Mouse (Mus musculus) embryo, embryonic 10 days (tissue): ENCODE measurements around the gene Gm45711.
A peak's percentile ranks its signal among the peaks of the same experiment; 100 is the strongest.
"Not testable (repeated sequence)": the region's sequence is repeated elsewhere in the genome, so short reads cannot be mapped to it uniquely, and the experiment has no call there.

Source experiments
- DNase-seq: peaks from one replicate; pipeline ENCODE4 v3.0.0-alpha.2; 2015; ENCODE audit warnings: low spot score

The Gm45711 gene

DNA sequence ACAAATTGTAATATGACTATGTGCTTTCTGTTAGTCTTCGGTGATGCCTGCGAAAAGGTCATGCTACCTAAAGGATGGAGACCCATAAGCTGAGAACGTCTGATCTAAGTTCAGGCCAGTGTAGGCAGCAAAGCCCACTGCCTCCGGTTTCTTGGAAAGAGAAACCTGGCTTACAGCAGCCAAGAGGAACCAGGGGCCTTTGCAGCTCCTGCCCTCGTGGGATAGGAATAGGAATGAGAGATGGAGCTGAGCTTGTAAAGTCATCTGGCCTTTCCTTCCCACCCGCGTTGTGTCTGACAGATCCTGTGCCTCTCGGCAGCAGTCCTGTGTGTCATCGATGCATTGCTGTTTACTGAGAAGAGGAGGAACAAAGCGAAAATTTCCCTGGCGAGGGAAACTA, 11.4 kb upstream of the Gm45711 start, which contains the start of gene Gm11020:
Gm11020 (plus strand) TSS at position 301 of the 400 bp plus-strand sequence.
- DNase-seq = not testable (repeated sequence)

DNA sequence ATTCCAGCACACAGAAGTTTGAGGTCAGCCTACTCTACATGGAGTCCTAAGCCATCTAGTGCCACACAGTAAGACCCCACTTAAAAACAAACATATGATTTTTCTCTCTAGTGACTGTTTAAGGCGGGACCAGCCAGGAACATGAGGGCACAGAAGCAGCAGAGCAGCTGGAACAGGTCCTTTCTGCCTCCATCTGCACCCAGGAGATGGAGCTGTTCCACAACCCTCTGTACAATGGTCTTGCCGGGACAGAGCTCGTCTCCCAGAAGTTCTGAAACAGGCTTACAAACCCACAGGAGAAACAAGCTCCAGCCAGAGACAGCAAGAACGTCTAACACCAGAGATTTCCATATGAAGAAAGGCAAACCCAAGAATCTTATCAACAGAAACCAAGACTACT, 3.4 kb upstream of the Gm45711 start:
- DNase-seq = no peak

DNA sequence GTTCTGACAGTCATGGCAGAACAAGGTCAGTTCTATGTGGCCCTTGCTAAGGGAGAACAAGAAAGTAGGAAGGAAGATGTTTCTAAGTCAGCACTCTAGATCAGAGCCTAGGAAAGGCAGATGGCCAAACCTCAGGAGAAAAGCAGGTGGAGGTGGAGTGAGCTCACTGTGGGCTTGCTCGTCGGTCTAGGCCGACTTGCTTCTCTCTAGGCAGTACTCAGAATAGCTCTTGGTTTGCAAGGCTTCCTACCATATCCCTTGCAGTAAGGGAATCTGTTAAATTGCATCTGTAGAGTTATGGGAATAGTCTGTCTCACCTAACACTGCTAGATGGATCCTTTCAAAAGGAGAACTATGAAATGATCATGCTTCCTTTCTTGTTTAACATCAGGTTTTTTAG, 2.1 kb upstream of the Gm45711 start:
- not testable (repeated sequence) for DNase-seq

DNA sequence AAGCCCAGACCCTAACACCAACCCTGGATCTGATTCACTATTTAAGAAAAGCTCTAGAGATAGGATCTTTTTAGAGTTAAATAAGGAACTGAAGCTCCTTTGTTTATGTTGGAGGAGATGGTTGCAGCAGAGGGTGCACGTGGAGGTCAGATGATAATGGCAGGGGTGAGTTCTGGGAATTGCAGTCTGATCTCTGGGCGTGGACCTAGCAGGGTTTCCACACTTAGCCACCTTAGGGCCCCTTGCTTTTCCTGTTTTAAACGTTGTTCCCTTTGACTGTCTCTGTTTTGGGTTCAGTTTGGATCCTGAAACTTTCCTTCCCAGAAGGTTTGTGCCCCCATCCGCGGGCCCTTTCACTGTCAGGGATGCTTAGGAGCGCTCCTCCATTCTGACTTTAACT, 1.5 kb downstream of the Gm45711 start:
- DNase-seq = not testable (repeated sequence)

DNA sequence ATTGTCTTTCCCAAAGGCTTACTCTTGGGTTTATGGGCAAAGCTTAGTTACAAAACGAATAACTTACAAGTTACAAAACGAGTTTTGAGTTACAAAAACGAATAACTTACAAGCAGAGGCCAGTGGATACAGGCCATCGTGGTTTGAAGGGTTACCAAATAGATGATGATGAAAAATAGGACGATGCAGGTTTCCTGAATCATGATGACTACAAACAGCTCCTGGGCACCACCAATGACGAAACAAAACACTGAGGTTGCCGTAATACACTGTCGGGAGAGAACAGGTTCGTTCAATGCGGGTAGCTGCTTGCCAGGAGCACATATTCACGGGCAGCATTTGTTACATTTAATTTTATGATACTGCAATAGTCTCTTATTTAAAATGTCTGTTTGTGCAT, 4.9 kb downstream of the Gm45711 start:
- DNase-seq = no peak

DNA sequence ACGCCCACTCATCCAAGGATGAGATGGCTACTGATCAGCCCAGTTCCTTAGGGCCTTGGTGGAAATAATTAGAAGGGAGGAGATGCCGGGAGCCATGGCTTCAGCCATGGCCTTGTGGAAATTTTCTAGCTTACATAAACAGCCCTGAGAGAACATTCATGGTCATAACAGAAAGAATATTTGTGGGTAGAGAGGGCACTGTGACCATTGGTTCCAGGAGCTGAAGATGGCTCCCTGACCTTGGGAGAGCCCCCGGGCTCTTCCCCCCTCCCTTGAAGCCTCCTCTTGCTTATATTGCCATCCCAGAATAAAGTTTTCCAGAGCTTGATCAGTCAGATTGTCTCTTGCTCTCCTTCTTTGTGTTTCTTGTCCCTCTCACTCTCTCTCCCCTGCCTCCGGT, 7.3 kb downstream of the Gm45711 start:
- DNase-seq = not testable (repeated sequence)

DNA sequence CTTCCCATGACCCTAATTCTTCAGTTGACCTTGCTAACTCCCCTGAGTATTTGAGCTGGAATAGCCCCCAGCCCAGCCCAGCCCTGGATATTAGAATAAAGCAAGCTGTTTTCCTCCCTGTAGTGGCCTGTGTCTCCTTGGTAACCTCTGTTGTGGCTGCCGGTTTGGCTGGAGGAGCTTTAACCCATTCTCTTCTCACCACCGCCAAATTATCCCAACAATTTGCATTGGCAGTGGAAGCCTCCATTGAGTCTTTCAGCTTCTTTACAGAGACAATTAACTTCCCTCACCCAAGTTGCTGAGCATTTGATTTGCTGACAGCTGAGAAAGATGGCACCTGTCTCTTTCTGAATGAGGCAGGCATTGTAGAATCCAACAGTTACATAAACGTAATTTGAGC, 8.3 kb downstream of the Gm45711 start:
- DNase-seq = peak; percentile 44

- DNase-seq = no peak
Measured at GRCm38 (mm10) chr8:104294396-104294795, 15.5 kb downstream of the Gm45711 start.

- DNase-seq = not testable (repeated sequence)
Measured at GRCm38 (mm10) chr8:104293081-104293480, 16.8 kb downstream of the Gm45711 start, which contains the start of gene Cmtm2a. TSS of gene Cmtm2a (minus strand) at chr8:104293181.

DNA sequence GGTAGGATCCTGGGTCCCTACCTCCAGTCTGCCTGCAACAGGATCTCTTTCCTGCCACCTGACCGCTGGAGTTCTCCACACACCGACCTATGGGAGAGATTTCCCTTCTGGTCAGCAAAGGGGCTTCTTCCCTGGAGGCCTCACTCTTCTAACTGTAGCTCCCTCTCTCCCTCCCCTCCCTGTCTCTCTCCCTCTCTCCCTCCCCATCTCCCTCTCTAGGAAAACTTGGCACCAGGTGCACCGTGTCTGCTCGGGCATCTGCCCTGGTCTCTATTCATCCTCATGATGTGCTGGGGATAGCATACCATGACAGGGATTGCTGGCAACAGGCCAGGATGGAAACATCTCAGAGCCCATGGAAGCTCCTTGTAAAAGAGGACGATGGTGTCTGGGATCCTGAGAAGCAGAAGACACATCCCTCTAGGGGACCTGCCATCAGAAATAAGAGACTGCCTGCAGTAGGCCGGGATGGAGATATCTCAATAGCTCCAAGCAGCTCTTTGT, 40.9 kb downstream of the Gm45711 start:
- no peak for DNase-seq

GRCm38 (mm10) chr8:104268368-104268767, 41.5 kb downstream of the Gm45711 start:
- DNase-seq = no peak

- DNase-seq = not testable (repeated sequence)
Measured at GRCm38 (mm10) chr8:104264271-104264935, 45.5 kb downstream of the Gm45711 start.

GRCm38 (mm10) chr8:104261802-104262201, 48.1 kb downstream of the Gm45711 start:
- not testable (repeated sequence) for DNase-seq

DNA sequence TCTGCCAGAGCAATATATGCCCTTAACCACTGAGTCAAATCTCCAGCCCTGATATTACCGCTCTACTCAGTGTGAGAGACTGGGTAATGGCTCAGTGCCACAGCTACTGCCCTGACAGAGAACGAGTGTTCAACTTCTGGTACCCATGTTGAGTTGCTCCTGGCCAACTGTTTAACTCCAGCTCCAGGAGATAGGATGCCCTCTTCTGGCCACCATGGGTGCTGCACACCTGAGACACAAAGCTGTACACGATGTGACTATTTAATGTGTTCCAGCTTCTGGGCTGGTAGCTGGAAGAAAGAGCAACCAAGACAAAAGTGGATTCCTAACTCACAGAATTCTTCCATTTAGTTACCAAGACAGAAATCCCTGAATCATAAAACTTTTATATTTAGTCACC, 56.9 kb downstream of the Gm45711 start:
- DNase-seq = peak; percentile 29

- peak; percentile 7 for DNase-seq
Measured at GRCm38 (mm10) chr8:104251461-104251860, 58.4 kb downstream of the Gm45711 start.

- peak; percentile 88 for DNase-seq
Measured at GRCm38 (mm10) chr8:104250439-104251367, 59.2 kb downstream of the Gm45711 start, which contains the start of gene Cklf. TSS of gene Cklf (plus strand) at chr8:104250861.

DNA sequence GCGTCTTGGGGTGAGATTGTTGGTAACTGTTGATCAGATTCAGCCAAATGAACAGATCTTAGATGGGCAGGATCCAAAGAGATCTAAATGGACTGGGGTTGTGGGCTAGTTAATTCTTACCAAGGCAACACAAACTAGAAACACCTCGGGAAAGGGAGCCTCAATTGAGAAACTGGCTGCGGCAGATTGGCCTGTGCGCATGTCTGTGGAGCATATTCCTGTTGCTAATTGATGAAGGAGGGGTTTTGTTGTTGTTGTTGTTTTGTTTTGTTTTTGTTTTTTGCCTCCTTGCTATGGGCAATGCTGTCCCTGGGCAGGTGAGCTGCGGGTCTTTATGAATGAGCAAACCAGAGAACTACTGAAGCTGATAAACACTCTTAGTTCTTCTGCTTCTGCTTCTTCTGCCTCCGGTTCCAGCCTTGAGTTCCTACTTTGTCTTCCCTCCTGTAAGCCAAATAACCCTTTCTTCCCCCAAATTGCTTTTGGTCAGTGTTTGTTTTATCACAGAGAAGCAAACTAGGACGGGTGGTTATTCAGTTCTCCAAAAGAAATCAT, 60.4 kb downstream of the Gm45711 start:
- no peak for DNase-seq

GRCm38 (mm10) chr8:104248276-104248675, 61.6 kb downstream of the Gm45711 start, which contains the start of gene Tk2:
TSS of gene Tk2 (minus strand) at chr8:104248558.
- peak; percentile 80 for DNase-seq

GRCm38 (mm10) chr8:104247908-104248275, 62.0 kb downstream of the Gm45711 start:
- no peak for DNase-seq

DNA sequence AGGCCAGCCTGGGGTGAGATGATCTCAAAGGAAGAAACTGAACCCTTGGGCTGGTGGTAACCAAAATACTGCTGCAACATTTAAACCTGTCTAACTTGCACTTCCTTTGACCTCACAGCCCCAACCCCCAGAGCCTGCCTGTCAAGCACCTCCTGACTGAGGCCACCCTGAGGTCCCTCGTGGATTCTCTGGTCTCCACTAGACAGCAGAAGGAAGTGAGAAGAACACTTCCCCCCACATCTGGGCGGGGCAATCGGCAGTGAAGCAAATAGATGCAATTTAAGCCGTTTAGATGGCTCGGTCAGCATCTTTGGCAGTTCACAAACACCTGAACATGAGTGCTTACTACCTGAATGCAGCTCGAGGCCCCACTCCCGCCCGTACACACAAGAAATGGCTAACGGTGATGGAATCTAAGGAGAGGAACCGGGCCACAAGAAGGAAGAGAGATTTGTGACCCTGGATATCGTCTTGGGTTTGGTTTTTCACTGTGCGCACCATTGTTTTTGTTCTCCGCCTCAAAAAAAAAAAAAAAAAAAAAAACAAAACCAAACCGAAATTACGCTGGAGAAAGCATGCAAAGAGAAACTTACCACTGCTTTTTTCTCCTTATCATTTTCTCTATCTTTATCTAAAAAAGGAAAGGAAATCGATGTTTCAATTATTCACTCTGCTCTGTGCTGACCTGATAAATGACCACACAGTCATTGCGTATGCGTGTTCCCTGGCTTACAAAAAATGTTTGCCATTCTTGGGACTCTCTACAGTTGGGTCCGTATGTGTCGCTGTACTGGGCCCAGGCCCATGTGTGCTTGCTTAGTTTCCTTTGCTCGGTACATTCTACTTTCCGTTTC, 62.6 kb downstream of the Gm45711 start:
- DNase-seq = no peak

DNA sequence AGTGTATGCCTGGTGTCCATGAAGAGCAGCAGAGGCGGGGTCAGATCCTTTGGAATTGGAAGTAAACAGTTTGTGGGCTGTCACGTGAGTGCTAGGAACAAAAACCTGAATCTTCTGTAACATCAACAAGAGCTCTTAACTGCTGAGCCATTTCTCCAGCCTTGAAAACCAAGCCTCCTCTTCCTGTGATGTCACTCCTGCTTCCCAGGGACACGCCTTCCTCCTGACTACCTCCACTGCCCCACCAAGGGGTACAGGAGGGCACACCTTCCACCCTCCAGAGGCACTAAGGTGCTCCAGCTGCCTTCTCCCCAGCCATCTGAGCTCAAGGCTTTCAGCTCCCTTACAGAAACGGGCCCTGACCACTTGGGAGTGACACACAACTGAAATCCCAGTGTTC, 63.3 kb downstream of the Gm45711 start:
- DNase-seq = no peak
